Mouse (Mus musculus) hindbrain, embryonic 14.5 days (tissue): ENCODE data around the gene Purb. TPM values are rescaled to one million over a fixed set of nuclear protein-coding genes. Genes with fewer than 3 reads are reported as not detected.

Experiments
- ATAC-seq: fragments of 200-750 bp; cut with Nextera tagmentation; 2 replicates; pipeline ENCODE4 v1.8.0; 2017; ENCODE audit warnings: moderate number of reproducible peaks, mild to moderate bottlenecking, moderate TSS enrichment, moderate library complexity; ENCODE audit not compliant: low FRiP score
- DNase-seq: peaks from one replicate; pipeline ENCODE4 v3.0.0-alpha.2; 2015; ENCODE audit warnings: low spot score
- H3K27ac ChIP-seq: fragments of 300-500 bp; sonication (generic); 2 replicates; pipeline ENCODE4 v1.5.1; 2014; ENCODE audit warnings: mild to moderate bottlenecking, moderate library complexity
- H3K27me3 ChIP-seq: fragments of 300-500 bp; sonication (generic); 2 replicates; pipeline ENCODE4 v1.6.1; 2014; ENCODE audit warnings: mild to moderate bottlenecking, low read length, mixed read lengths; ENCODE audit not compliant: control insufficient read depth, insufficient read depth
- H3K36me3 ChIP-seq: fragments of 300-500 bp; sonication (generic); replicated peaks from 2 replicates; pipeline ENCODE4 v1.6.1; 2014; ENCODE audit not compliant: control insufficient read depth, insufficient read depth
- H3K4me1 ChIP-seq: fragments of 300-500 bp; sonication (generic); replicated peaks from 2 replicates; pipeline ENCODE4 v1.6.1; 2014; ENCODE audit warnings: antibody characterized with exemption, low read length, mixed read lengths; ENCODE audit not compliant: control insufficient read depth, insufficient read depth
- H3K4me2 ChIP-seq: fragments of 300-500 bp; sonication (generic); replicated peaks from 2 replicates; pipeline ENCODE4 v1.6.1; 2014; ENCODE audit warnings: mild to moderate bottlenecking, moderate library complexity
- H3K4me3 ChIP-seq: fragments of 300-500 bp; sonication (generic); replicated peaks from 2 replicates; pipeline ENCODE4 v1.5.1; 2014; ENCODE audit warnings: mild to moderate bottlenecking, low read length
- H3K9ac ChIP-seq: fragments of 300-500 bp; sonication (generic); 2 replicates; pipeline ENCODE4 v1.6.1; 2014
- H3K9me3 ChIP-seq: fragments of 300-500 bp; sonication (generic); 2 replicates; pipeline ENCODE4 v1.6.1; 2016; ENCODE audit warnings: low read length; ENCODE audit not compliant: control insufficient read depth
- WGBS: fragments of 180-500 bp; shearing (Covaris S2); extraction: QIAGEN DNeasy Blood & Tissue Kit; methylation state at CpG from one replicate; pipeline ENCODE4 v1.1.7; 2014; 5-methylcytosine and 5-hydroxymethylcytosine counted together
- polyA plus RNA-seq: library from polyadenylated mRNA; unstranded; fragments of >200 nt; fragmentation: Nextera tagmentation; extraction: Ambion mirVana; gene quantifications from 2 replicates; pipeline ENCODE4 v1.2.1, GENCODE M21; 2014

Gene Purb
- polyA plus RNA-seq, 1 experiment from 2014 or later = 9.8 TPM

DNA sequence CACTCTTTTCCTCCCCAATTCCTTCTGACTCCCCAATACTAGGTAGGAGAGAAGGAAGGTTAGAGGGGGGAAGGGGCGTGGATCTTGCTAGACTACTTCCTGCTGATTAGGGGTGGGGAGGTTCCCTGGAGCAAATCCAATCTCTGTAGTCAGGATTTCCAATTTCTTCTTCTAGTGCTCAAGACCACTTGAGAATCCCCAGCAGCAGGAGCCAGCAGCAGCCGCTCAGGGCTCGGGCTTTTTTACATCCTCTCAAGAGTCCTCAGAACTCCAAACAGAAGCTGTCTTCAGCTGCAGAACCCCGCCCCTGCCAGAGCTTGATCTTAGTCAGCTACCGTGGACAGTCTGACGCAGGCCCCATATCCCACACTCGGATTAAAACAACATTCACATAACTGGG is 11.8 kb upstream of the Purb start:
- no peak overlapping the region for H3K9ac ChIP-seq
- DNase-seq = no peak
- ATAC-seq = no peak
- 66% methylated on average over 7 of the region's 7 CpGs for WGBS
- H3K27me3 ChIP-seq = no peaks in the 10 kb centered on the region
- H3K27ac ChIP-seq = no peak overlapping the region
- H3K4me1 ChIP-seq = no peaks in the 10 kb centered on the region
- H3K4me2 ChIP-seq = no peak overlapping the region
- no peak overlapping the region for H3K4me3 ChIP-seq
- no peaks in the 10 kb centered on the region for H3K36me3 ChIP-seq
- H3K9me3 ChIP-seq = no peaks in the 10 kb centered on the region

DNA sequence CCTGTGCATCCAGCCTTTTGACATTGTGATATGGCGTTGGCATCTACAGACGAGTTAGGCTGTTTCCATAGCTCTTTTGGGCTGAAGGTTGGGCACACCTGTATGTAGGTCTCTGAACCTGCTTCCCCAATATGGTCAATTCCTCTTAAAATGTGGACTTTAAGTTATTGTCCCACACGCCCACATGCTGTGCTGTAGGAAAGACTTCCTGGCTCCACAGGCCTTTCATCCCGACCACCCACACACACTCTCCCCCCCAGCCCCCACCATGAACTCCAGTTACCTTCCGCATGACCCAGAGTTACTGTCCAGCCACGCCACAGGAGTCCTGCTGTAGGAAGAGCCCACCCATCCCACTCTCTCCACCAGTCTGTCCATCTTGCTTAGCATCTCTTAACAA is 11.2 kb upstream of the Purb start:
- H3K4me1 ChIP-seq = no peaks in the 10 kb centered on the region
- DNase-seq (no peak), ATAC-seq (no peak)
- no peaks in the 10 kb centered on the region for H3K27me3 ChIP-seq
- no peaks in the 10 kb centered on the region for H3K36me3 ChIP-seq
- no peak overlapping the region for H3K4me2 ChIP-seq
- H3K9ac ChIP-seq = no peak overlapping the region
- H3K27ac ChIP-seq = no peak overlapping the region
- WGBS = 63% methylated on average over 6 of the region's 6 CpGs
- H3K4me3 ChIP-seq = no peak overlapping the region
- no peaks in the 10 kb centered on the region for H3K9me3 ChIP-seq

DNA sequence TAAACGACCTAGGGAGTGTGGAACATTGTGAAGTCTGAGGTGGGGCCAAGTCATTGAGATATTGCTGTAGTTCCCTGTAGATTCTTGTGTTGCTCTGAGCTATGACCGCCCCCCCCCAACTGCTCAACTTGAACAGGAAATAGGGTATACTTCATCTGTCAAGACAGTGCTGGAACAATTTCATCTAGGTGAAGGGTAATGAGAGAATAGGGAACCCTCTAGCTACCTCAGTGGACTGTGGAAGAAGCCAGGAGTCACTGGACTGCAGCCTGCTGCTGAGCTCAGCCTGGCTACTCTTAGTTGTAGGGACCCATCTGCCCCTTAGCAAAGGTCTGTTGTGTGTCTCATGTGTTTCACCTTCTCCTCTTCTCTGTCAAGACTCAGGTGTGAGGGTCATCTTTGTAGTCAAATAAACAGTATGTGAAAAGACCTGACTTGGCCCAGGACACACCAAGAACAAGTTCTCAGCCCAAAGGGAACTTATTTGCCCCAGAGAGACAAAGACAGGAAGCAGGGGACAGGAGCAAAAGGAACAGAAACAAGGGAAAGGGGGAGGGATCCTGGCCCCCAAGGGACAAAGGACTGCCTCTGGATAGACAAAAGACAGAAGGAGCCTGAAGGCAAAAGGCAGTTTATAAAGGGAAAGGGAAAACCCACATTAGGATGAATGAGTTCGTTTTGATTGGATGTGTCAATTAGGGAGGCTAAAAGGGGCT is 8.7 kb upstream of the Purb start:
- no peaks in the 10 kb centered on the region for H3K27me3 ChIP-seq
- no peak overlapping the region for H3K9ac ChIP-seq
- H3K4me1 ChIP-seq = no peaks in the 10 kb centered on the region
- no peaks in the 10 kb centered on the region for H3K9me3 ChIP-seq
- H3K4me3 ChIP-seq = no peak overlapping the region
- no peaks in the 10 kb centered on the region for H3K36me3 ChIP-seq
- ATAC-seq = no peak
- H3K4me2 ChIP-seq = no peak overlapping the region
- no peak overlapping the region for H3K27ac ChIP-seq
- 53% methylated on average over 3 of the region's 3 CpGs for WGBS
- no peak for DNase-seq

DNA sequence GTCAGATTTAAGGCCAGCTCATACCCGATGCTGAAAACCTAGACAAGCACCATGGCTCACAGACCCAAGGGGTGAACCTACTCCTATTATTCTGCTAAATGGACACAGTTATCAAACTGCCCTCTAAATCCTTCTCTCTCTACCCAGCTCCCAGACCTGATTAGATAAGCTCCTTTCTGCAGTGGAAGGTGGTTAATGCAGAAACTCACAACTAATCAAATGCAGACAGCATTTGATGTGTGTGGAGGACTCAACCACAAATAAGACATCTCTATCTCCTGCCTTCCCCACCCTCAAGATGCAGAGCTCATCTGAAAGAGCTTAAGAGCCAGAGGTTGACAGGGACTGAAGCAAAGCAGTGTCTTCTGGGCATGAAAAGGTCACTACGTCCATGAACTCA is 7.4 kb upstream of the Purb start:
- Histone ChIP-seq H3K4me1 (no peaks in the 10 kb centered on the region), H3K27ac (no peak overlapping the region)
- 86% methylated on average over 2 of the region's 2 CpGs for WGBS

DNA sequence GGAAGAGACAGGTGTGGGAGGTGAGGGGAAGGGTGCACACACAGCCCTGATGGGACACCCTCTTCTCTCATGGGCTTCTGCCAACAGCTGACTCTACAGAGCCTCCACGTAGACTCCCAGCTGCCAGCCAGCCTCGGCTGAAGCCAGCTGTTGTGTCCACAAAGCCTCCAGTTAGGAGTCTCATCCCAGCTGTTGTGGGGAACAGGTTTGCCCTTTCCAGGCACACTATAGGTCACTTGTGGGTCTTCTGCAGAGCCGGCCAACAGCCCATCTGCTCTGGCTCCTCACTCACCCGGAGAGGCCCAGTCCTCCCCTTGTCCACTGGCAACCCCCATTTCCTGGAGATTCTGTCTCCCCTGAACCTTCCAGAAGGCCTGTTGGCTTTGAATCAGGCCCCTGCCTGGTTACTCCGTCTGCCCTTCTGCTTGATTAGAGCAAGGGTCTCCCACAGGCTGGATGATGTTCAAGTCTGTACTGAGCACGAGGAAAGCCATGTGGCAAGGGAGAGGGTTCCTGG is 6.0 kb upstream of the Purb start:
- DNase-seq (no peak), ATAC-seq (no peak)
- no peak overlapping the region for H3K4me2 ChIP-seq
- H3K4me1 ChIP-seq = no peaks in the 10 kb centered on the region
- no peaks in the 10 kb centered on the region for H3K9me3 ChIP-seq
- 76% methylated on average over 6 of the region's 6 CpGs for WGBS
- H3K4me3 ChIP-seq = no peak overlapping the region
- no peaks in the 10 kb centered on the region for H3K36me3 ChIP-seq
- H3K27me3 ChIP-seq = no peaks in the 10 kb centered on the region
- H3K27ac ChIP-seq = no peak overlapping the region
- no peak overlapping the region for H3K9ac ChIP-seq

More for the DNA sequence above, 7.4 kb upstream of the Purb start:
- H3K9ac ChIP-seq = no peak overlapping the region
- no peaks in the 10 kb centered on the region for H3K9me3 ChIP-seq
- no peak overlapping the region for H3K4me3 ChIP-seq
- no peak for ATAC-seq
- no peaks in the 10 kb centered on the region for H3K36me3 ChIP-seq
- no peak overlapping the region for H3K4me2 ChIP-seq
- no peaks in the 10 kb centered on the region for H3K27me3 ChIP-seq
- no peak for DNase-seq

DNA sequence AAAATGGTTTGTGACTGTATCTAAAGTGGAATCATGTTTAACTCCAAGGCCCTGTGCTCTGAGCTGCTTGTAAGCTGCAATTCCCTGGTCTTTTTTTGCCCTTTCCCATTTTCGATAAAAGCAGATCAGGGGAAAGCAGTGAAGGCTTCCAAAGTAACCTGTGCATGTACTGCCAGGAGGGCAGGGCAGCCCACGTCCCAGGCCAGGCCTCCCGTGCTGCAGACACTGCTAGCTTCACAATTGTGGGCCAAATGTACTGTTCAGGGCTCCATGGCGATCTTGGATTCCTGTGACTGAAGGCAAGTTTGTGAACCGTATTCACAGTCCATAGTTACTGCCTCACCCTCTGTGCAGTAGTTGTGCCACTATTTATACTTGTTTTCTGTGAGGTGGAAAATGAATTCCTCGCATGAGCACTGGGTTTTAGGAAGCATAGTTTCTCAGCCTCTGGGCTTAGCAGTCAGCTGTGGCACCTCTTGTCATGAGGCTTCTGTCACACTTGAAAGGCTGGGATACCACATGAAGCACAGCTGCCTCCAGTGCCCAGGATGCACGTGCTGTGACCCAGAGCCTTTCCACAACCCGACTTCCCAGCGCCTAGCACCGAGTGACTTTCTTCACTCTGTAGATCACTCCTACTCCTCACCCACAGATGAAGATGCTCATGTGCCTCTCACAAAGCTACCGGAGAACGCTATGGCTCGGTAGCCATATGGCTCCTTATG is 5.1 kb upstream of the Purb start:
- Histone ChIP-seq H3K27ac (no peak overlapping the region), H3K4me1 (no peaks in the 10 kb centered on the region), H3K36me3 (no peaks in the 10 kb centered on the region), H3K4me3 (no peak overlapping the region), H3K9me3 (no peaks in the 10 kb centered on the region), H3K4me2 (no peak overlapping the region), H3K27me3 (no peaks in the 10 kb centered on the region), H3K9ac (no peak overlapping the region)
- ATAC-seq (no peak), DNase-seq (no peak)
- 83% methylated on average over 13 of the region's 13 CpGs for WGBS

DNA sequence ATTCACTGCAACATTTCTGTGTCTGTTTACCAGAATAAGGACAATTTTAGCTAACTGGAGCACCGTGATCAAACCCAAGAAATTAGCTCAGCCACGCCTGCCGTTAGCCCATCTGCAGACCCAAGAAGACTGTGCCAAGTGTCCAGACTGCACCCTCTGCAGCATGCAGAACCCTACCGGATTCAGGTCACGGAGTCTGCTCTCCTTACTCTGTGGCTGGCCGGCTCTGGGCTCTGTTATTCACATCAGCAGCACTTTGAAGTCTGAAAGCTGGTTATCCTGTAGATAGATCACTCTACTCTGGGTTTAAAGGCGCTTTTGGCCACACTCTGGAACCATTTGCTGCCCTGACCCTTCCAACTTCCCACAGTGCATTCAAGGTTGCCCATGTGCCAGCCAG is 4.5 kb upstream of the Purb start:
- Histone ChIP-seq H3K9ac (no peak overlapping the region), H3K36me3 (no peaks in the 10 kb centered on the region), H3K27ac (no peak overlapping the region), H3K4me2 (no peak overlapping the region), H3K4me3 (no peak overlapping the region), H3K4me1 (no peaks in the 10 kb centered on the region), H3K9me3 (no peaks in the 10 kb centered on the region), H3K27me3 (no peaks in the 10 kb centered on the region)
- WGBS = 69% methylated on average over 7 of the region's 7 CpGs
- no peak for ATAC-seq
- no peak for DNase-seq

DNA sequence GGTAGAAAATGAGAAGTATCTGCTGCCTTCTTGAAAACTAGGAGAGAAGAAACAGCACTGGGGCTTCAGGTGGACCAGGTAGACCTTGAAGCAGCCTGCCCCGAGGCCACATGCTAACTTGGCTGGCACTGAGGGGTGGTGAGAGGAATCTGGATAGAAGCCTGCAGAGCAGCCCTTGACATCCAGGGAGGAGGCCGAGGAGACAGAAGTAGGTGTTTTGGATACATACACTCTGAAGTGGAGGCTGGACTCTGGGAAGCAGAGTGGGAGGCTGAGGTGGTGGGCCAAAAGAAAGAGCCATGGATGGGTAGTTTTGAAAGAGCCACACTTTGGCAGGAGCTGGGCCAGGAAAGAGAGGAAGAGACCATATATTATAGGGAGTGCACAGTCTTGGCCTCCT is 3.5 kb upstream of the Purb start:
- WGBS = 91% methylated on average over 2 of the region's 2 CpGs
- no peak overlapping the region for H3K9ac ChIP-seq

DNA sequence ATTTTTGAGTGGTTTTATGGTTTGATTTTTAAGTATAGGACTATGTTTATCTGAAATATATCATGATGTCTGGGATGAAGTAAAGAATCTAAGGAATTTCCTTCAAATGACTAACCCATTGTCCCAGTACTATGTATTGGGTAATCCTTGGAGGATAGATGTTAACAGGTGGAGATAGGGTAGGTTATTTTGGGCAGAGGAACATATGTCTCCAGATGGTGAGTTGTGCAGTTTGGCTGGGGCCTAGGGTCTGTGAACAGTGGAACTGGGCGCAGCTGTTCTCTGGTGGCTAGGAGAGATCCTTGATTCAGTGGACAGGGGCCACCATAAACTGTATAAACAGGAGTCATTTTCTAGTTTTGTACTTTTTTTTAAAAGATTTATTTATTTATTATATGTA is 1.6 kb upstream of the Purb start:
- Histone ChIP-seq H3K27me3 (no peaks in the 10 kb centered on the region), H3K27ac (no peak overlapping the region), H3K9ac (no peak overlapping the region), H3K9me3 (no peaks in the 10 kb centered on the region), H3K4me1 (peaks cover 20% of the 10 kb centered on the region), H3K36me3 (peaks cover 9% of the 10 kb centered on the region; the same call in 1 of the 2 replicates), H3K4me2 (no peak overlapping the region), H3K4me3 (no peak overlapping the region)
- ATAC-seq (no peak), DNase-seq (no peak)
- WGBS = 96% methylated on average over 1 of the region's 1 CpGs

More for the DNA sequence above, 3.5 kb upstream of the Purb start:
- Histone ChIP-seq H3K4me2 (no peak overlapping the region), H3K36me3 (no peaks in the 10 kb centered on the region; the same call in 1 of the 2 replicates), H3K27me3 (no peaks in the 10 kb centered on the region), H3K4me1 (peaks cover 4% of the 10 kb centered on the region; the same call in 1 of the 2 replicates), H3K27ac (no peak overlapping the region), H3K4me3 (no peak overlapping the region), H3K9me3 (no peaks in the 10 kb centered on the region)
- ATAC-seq (no peak), DNase-seq (no peak)
